Mouse (Mus musculus): Measurements from ENCODE around the gene Slc16a13. TPM values are rescaled to one million over a fixed set of nuclear protein-coding genes. Genes with fewer than 3 reads are reported as not detected.

The Slc16a13 gene
- polyA plus RNA-seq, 1 experiment from 2014 or later, result 4.5 TPM

GRCm38 (mm10) chr11:70215301-70215700, 5.6 kb downstream of the Slc16a13 start:
- Histone ChIP-seq H3K27me3 (replicated peaks; ENCODE audit: insufficient read depth, low read length) (peaks cover 32% of the 10 kb centered on the region), H3K4me3 (ENCODE audit: low read depth, low read length) (no peak overlapping the region), H3K4me2 (replicated peaks; ENCODE audit: low read depth, low read length) (no peak overlapping the region), H3K9ac (replicated peaks; ENCODE audit: low read depth) (no peak overlapping the region), H3K4me1 (ENCODE audit: insufficient read depth, low read depth, low read length) (peaks cover 16% of the 10 kb centered on the region; the same call in 1 of the 2 replicates), H3K36me3 (ENCODE audit: insufficient read depth, low read length) (no peaks in the 10 kb centered on the region), H3K27ac (ENCODE audit: low read length) (no peak overlapping the region), H3K9me3 (ENCODE audit: low read length) (no peaks in the 10 kb centered on the region)
- 21% methylated on average over 19 of the region's 22 CpGs for WGBS
- TF ChIP-seq EP300 (IDR thresholded peaks at IDR 0.05), result no peak
- no peak for TF ChIP-seq CTCF (IDR thresholded peaks at IDR 0.05)
- no peak for ATAC-seq
- DNase-seq (ENCODE audit: low spot score), result no peak

- H3K4me3 ChIP-seq (ENCODE audit: low read depth, low read length), result no peak overlapping the region
- no peak overlapping the region for H3K27ac ChIP-seq (ENCODE audit: low read length)
- ATAC-seq (no peak), DNase-seq (ENCODE audit: low spot score) (no peak)
- H3K9ac ChIP-seq (replicated peaks; ENCODE audit: low read depth), result no peak overlapping the region
- peaks cover 32% of the 10 kb centered on the region for H3K27me3 ChIP-seq (replicated peaks; ENCODE audit: insufficient read depth, low read length)
- TF ChIP-seq EP300 (IDR thresholded peaks at IDR 0.05) (no peak), CTCF (IDR thresholded peaks at IDR 0.05) (no peak)
- peaks cover 13% of the 10 kb centered on the region; the same call in 1 of the 2 replicates for H3K4me1 ChIP-seq (ENCODE audit: insufficient read depth, low read depth, low read length)
- WGBS, result 12% methylated on average over 17 of the region's 18 CpGs
- no peaks in the 10 kb centered on the region for H3K36me3 ChIP-seq (ENCODE audit: insufficient read depth, low read length)
- H3K4me2 ChIP-seq (replicated peaks; ENCODE audit: low read depth, low read length), result peak overlapping the region; percentile 48; the same call in 1 of the 2 replicates
- H3K9me3 ChIP-seq (ENCODE audit: low read length), result no peaks in the 10 kb centered on the region
Observed at GRCm38 (mm10) chr11:70214856-70215209, 6.0 kb downstream of the Slc16a13 start.

GRCm38 (mm10) chr11:70214191-70214855, 6.5 kb downstream of the Slc16a13 start:
- H3K9ac ChIP-seq (replicated peaks; ENCODE audit: low read depth), result no peak overlapping the region

GRCm38 (mm10) chr11:70213736-70214135, 7.1 kb downstream of the Slc16a13 start:
- H3K9me3 ChIP-seq (ENCODE audit: low read length), result no peaks in the 10 kb centered on the region
- no peaks in the 10 kb centered on the region for H3K36me3 ChIP-seq (ENCODE audit: insufficient read depth, low read length)
- peaks cover 32% of the 10 kb centered on the region for H3K27me3 ChIP-seq (replicated peaks; ENCODE audit: insufficient read depth, low read length)
- peaks cover 13% of the 10 kb centered on the region; the same call in 1 of the 2 replicates for H3K4me1 ChIP-seq (ENCODE audit: insufficient read depth, low read depth, low read length)
- TF ChIP-seq EP300 (IDR thresholded peaks at IDR 0.05), result no peak
- no peak for TF ChIP-seq CTCF (IDR thresholded peaks at IDR 0.05)
- no peak overlapping the region for H3K9ac ChIP-seq (replicated peaks; ENCODE audit: low read depth)
- peak overlapping the region; percentile 28; the same call in 1 of the 2 replicates for H3K4me3 ChIP-seq (ENCODE audit: low read depth, low read length)
- no peak overlapping the region for H3K27ac ChIP-seq (ENCODE audit: low read length)
- peak overlapping the region; percentile 48 for H3K4me2 ChIP-seq (replicated peaks; ENCODE audit: low read depth, low read length)
- no peak for DNase-seq (ENCODE audit: low spot score)
- no peak for ATAC-seq
- WGBS, result 11% methylated on average over 26 of the region's 26 CpGs

More at GRCm38 (mm10) chr11:70214191-70214855, 6.5 kb downstream of the Slc16a13 start:
- peaks cover 32% of the 10 kb centered on the region for H3K27me3 ChIP-seq (replicated peaks; ENCODE audit: insufficient read depth, low read length)
- H3K4me3 ChIP-seq (ENCODE audit: low read depth, low read length), result peak overlapping the region; percentile 28; the same call in 1 of the 2 replicates
- ATAC-seq (peak; percentile 18; the same call in 1 of the 2 replicates), DNase-seq (ENCODE audit: low spot score) (no peak)
- no peaks in the 10 kb centered on the region for H3K36me3 ChIP-seq (ENCODE audit: insufficient read depth, low read length)
- peak overlapping the region; percentile 48 for H3K4me2 ChIP-seq (replicated peaks; ENCODE audit: low read depth, low read length)
- no peaks in the 10 kb centered on the region for H3K9me3 ChIP-seq (ENCODE audit: low read length)
- H3K4me1 ChIP-seq (ENCODE audit: insufficient read depth, low read depth, low read length), result peaks cover 13% of the 10 kb centered on the region; the same call in 1 of the 2 replicates
- no peak for TF ChIP-seq CTCF (IDR thresholded peaks at IDR 0.05)
- TF ChIP-seq EP300 (IDR thresholded peaks at IDR 0.05), result no peak
- WGBS, result 2% methylated on average over 42 of the region's 46 CpGs
- no peak overlapping the region for H3K27ac ChIP-seq (ENCODE audit: low read length)

GRCm38 (mm10) chr11:70212896-70213295, 8.0 kb downstream of the Slc16a13 start:
- Histone ChIP-seq H3K4me2 (replicated peaks; ENCODE audit: low read depth, low read length) (no peak overlapping the region), H3K4me1 (ENCODE audit: insufficient read depth, low read depth, low read length) (peaks cover 13% of the 10 kb centered on the region; the same call in 1 of the 2 replicates), H3K9ac (replicated peaks; ENCODE audit: low read depth) (no peak overlapping the region), H3K27ac (ENCODE audit: low read length) (no peak overlapping the region), H3K27me3 (replicated peaks; ENCODE audit: insufficient read depth, low read length) (peaks cover 32% of the 10 kb centered on the region), H3K9me3 (ENCODE audit: low read length) (no peaks in the 10 kb centered on the region), H3K36me3 (ENCODE audit: insufficient read depth, low read length) (no peaks in the 10 kb centered on the region), H3K4me3 (ENCODE audit: low read depth, low read length) (no peak overlapping the region)
- ATAC-seq, result peak; percentile 43
- TF ChIP-seq CTCF (IDR thresholded peaks at IDR 0.05) (peak; percentile 80), EP300 (IDR thresholded peaks at IDR 0.05) (0 out of 2 replicates have a peak, but pooled peaks have one; percentile 31)
- peak; percentile 89 for DNase-seq (ENCODE audit: low spot score)
- 7% methylated on average over 9 of the region's 9 CpGs for WGBS

- Histone ChIP-seq H3K4me1 (ENCODE audit: insufficient read depth, low read depth, low read length) (peaks cover 13% of the 10 kb centered on the region; the same call in 1 of the 2 replicates), H3K9me3 (ENCODE audit: low read length) (no peaks in the 10 kb centered on the region), H3K9ac (replicated peaks; ENCODE audit: low read depth) (no peak within 1 kb of the TSS), H3K4me3 (ENCODE audit: low read depth, low read length) (no peak within 1 kb of the TSS), H3K27me3 (replicated peaks; ENCODE audit: insufficient read depth, low read length) (peaks cover 32% of the 10 kb centered on the region), H3K36me3 (ENCODE audit: insufficient read depth, low read length) (no peaks in the 10 kb centered on the region), H3K27ac (ENCODE audit: low read length) (no peak within 1 kb of the TSS), H3K4me2 (replicated peaks; ENCODE audit: low read depth, low read length) (0 out of 2 replicates have a peak within 1 kb of the TSS, but pooled peaks have one; percentile 48)
- ATAC-seq, result peak; percentile 37
- DNase-seq (ENCODE audit: low spot score), result peak; percentile 58
- TF ChIP-seq CTCF (IDR thresholded peaks at IDR 0.05) (no peak), EP300 (IDR thresholded peaks at IDR 0.05) (no peak)
- WGBS, result 34% methylated on average over 6 of the region's 6 CpGs
Observed at GRCm38 (mm10) chr11:70212423-70212822, 8.4 kb downstream of the Slc16a13 start, which contains the start of gene Slc16a11. Gene Slc16a11, plus strand, starts transcription at chr11:70212752.

All from lung, postnatal 0 days (tissue).